In the genomic region with DNA sequence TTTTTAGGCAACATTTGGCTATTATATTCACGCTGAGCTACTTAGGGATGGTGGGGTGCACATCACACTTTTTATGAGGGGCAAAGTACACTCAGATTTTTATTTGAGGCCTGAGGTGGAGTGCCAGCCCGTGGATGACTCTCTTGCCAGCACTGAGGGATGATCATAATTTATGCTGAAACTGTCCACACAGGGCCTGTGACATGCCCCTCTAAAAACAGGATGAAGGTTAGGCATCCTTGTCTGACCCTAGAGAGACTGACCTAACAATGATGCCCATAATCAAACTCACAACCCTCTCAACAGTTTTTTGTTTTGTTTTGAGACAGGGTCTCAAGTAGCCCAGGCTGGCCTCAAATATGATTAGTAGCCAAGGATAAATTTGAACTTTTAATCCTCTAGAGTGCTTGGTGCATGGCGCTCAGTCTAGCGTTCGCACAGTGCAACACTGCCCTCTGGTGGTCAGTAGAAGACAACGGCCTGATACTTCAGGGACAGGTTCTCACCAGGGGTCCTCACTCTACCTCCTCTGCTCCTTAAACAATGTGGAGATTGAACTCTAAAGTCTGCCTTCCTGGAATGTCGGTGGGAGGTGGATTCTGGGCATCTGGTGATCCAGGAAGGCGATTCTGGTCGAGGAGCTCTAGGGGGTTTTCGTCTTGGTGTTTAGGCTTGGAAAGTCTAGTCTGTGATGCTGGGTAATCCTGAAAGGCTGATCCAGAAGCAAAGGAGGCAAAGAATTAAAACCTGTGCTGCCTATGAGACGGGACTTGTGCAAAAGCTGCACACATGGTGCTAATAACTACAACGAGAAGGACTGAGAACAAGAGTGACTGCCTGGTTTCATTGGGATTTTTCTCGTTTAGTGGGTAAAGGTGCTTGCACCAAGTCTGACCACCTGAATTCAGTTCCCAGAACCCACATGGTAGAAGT, we compare ENCODE assay signal across 8 mouse cellular contexts. TPM values are rescaled to one million over a fixed set of nuclear protein-coding genes. Genes with fewer than 3 reads are reported as not detected.
A peak's percentile ranks its signal among the peaks of the same experiment; 100 is the strongest.
DNase-seq lines count a peak whose midpoint lies in the region; ATAC-seq and TF ChIP-seq lines count a peak whose summit lies in the region.

No protein-coding gene starts in this region.

- no peak overlapping the region for H3K4me2 ChIP-seq in forebrain, postnatal 0 days (ENCODE audit: low read depth)
- no peak overlapping the region for H3K4me2 ChIP-seq in intestine, embryonic 15.5 days (replicated peaks)
- H3K4me2 ChIP-seq in limb, embryonic 13.5 days (replicated peaks), result no peak overlapping the region

- DNase-seq in heart, adult 8-10 months (ENCODE audit: low spot score), result peak; percentile 32
- DNase-seq in heart, postnatal 25 days (ENCODE audit: low spot score), result no peak
- DNase-seq in cerebellum, adult 2 months, result peak; percentile 64 to 70
- DNase-seq in forebrain, postnatal 0 days, result peak; percentile 87
- peak; percentile 77 for DNase-seq in naive thymus-derived CD4-positive, alpha-beta T cell, adult 2 months (ENCODE audit: low read depth)
- DNase-seq in splenic B cell, adult 2 months (ENCODE audit: low read depth, low spot score), result peak; percentile 80

- no peak overlapping the region for H3K9ac ChIP-seq in forebrain, postnatal 0 days
- H3K9ac ChIP-seq in intestine, embryonic 15.5 days, result no peak overlapping the region
- H3K9ac ChIP-seq in limb, embryonic 13.5 days, result no peak overlapping the region

- peak; percentile 89 for ATAC-seq in forebrain, postnatal 0 days
- peak; percentile 71 for ATAC-seq in intestine, embryonic 15.5 days
- ATAC-seq in limb, embryonic 13.5 days (ENCODE audit: low FRiP score, low read depth), result peak; percentile 72

- no peaks in the 10 kb centered on the region for H3K9me3 ChIP-seq in forebrain, postnatal 0 days (ENCODE audit: low read length)
- no peaks in the 10 kb centered on the region for H3K9me3 ChIP-seq in intestine, embryonic 15.5 days
- H3K9me3 ChIP-seq in limb, embryonic 13.5 days, result no peaks in the 10 kb centered on the region

- WGBS in cerebellum, adult 2 months, result 32% methylated on average over 13 of the region's 13 CpGs
- 21% methylated on average over 13 of the region's 13 CpGs for WGBS in forebrain, postnatal 0 days
- 21% methylated on average over 13 of the region's 13 CpGs for WGBS in intestine, embryonic 15.5 days
- WGBS in limb, embryonic 13.5 days, result 14% methylated on average over 13 of the region's 13 CpGs

- H3K4me3 ChIP-seq in cerebellum, adult 2 months (replicated peaks; ENCODE audit: insufficient read depth, low read depth, low read length), result no peak overlapping the region
- H3K4me3 ChIP-seq in forebrain, postnatal 0 days (ENCODE audit: low read depth, low read length), result no peak overlapping the region
- H3K4me3 ChIP-seq in intestine, embryonic 15.5 days (replicated peaks), result no peak overlapping the region
- H3K4me3 ChIP-seq in limb, embryonic 13.5 days, result no peak overlapping the region

- H3K36me3 ChIP-seq in forebrain, postnatal 0 days (ENCODE audit: insufficient read depth), result no peaks in the 10 kb centered on the region
- no peaks in the 10 kb centered on the region for H3K36me3 ChIP-seq in intestine, embryonic 15.5 days
- no peaks in the 10 kb centered on the region for H3K36me3 ChIP-seq in limb, embryonic 13.5 days
- no peaks in the 10 kb centered on the region for H3K36me3 ChIP-seq in splenic B cell, adult 2 months (ENCODE audit: control insufficient read depth, insufficient read depth, low read length, poor library complexity, severe bottlenecking)

- H3K4me1 ChIP-seq in cerebellum, adult 2 months (ENCODE audit: control insufficient read depth, insufficient read depth, low read length), result peaks cover 2% of the 10 kb centered on the region; the same call in 1 of the 2 replicates
- no peaks in the 10 kb centered on the region for H3K4me1 ChIP-seq in forebrain, postnatal 0 days (ENCODE audit: insufficient read depth)
- peaks cover 13% of the 10 kb centered on the region; the same call in 1 of the 2 replicates for H3K4me1 ChIP-seq in intestine, embryonic 15.5 days (replicated peaks)
- peaks cover 21% of the 10 kb centered on the region for H3K4me1 ChIP-seq in limb, embryonic 13.5 days

- no peak overlapping the region for H3K27ac ChIP-seq in cerebellum, adult 2 months (ENCODE audit: insufficient read depth, low read length)
- no peak overlapping the region for H3K27ac ChIP-seq in forebrain, postnatal 0 days (ENCODE audit: low read depth, low read length)
- H3K27ac ChIP-seq in intestine, embryonic 15.5 days, result no peak overlapping the region
- no peak overlapping the region for H3K27ac ChIP-seq in limb, embryonic 13.5 days

- intact Hi-C loops in heart, postnatal 25 days (cut with DNase I), result loop anchor here (5.0 to 10.0 kb wide), 4 partner anchors 184 to 672 kb away; no protein-coding TSS in a partner anchor

- no peaks in the 10 kb centered on the region for H3K27me3 ChIP-seq in cerebellum, adult 2 months (ENCODE audit: control insufficient read depth, insufficient read depth, low read length)
- H3K27me3 ChIP-seq in forebrain, postnatal 0 days (ENCODE audit: insufficient read depth, low read length), result peaks cover 5% of the 10 kb centered on the region; the same call in 1 of the 2 replicates
- no peaks in the 10 kb centered on the region for H3K27me3 ChIP-seq in intestine, embryonic 15.5 days (replicated peaks)
- H3K27me3 ChIP-seq in limb, embryonic 13.5 days, result 0 out of 2 replicates have a peak, but pooled peaks cover 7% of the 10 kb centered on the region
- no peaks in the 10 kb centered on the region for H3K27me3 ChIP-seq in splenic B cell, adult 2 months (ENCODE audit: control insufficient read depth, insufficient read depth, low read length, poor library complexity, severe bottlenecking)

- no peak for TF ChIP-seq POLR2A in cerebellum, adult 2 months (IDR thresholded peaks at IDR 0.05; ENCODE audit: borderline replicate concordance, insufficient read depth, low read length)

- peak; percentile 96 for TF ChIP-seq CTCF in cerebellum, adult 2 months (IDR thresholded peaks at IDR 0.05; ENCODE audit: borderline replicate concordance, insufficient read depth, low read depth, low read length)
- peak; percentile 94 for TF ChIP-seq CTCF in forebrain, postnatal 0 days (IDR thresholded peaks at IDR 0.05; ENCODE audit: low read depth)

RNA-seq across cellular contexts. Expression of a gene that starts 52.7 kb away (rescaled TPM):
- total RNA-seq in heart, adult 8-10 months (2022), result not detected
- total RNA-seq in heart, postnatal 25 days (2021), result not detected
- not detected in 2 replicates for polyA plus RNA-seq in cerebellum, adult 2 months (2012; rRNA removed)
- total RNA-seq in forebrain, postnatal 0 days (2014; rRNA removed), result not detected in 2 replicates
- polyA plus RNA-seq in forebrain, postnatal 0 days (2015; fragmentation: Nextera tagmentation; extraction: Ambion mirVana), result 0.18 TPM in 1 of 2 replicates, not detected in the other
- polyA plus RNA-seq in intestine, embryonic 15.5 days (2015; fragmentation: Nextera tagmentation; extraction: Ambion mirVana), result not detected in 2 replicates
- not detected in 2 replicates for polyA plus RNA-seq in limb, embryonic 13.5 days (2015; fragmentation: Nextera tagmentation; extraction: Ambion mirVana)
